Mouse (Mus musculus) megakaryocyte, embryonic 14.5 days (primary cell): Measurements from ENCODE around the gene Lgals8.

Experiments
- FLI1 ChIP-seq: IDR thresholded peaks from 2 replicates; pipeline ENCODE4 v1.6.1; 2012; ENCODE audit warnings: low read length, inconsistent platforms, mixed read lengths
- GATA1 ChIP-seq: IDR thresholded peaks from 3 replicates; pipeline ENCODE4 v1.6.1; 2012; ENCODE audit warnings: mixed read lengths, low read length, inconsistent platforms, borderline replicate concordance

- TF ChIP-seq GATA1 (no peak), FLI1 (no peak)
These were observed 34.4 kb upstream of the Lgals8 start for GRCm38 (mm10) chr13:12499107-12499506.
